Mouse (Mus musculus) kidney, postnatal 14 days (tissue): ENCODE results near the gene Cxcl10.

ENCODE experiments used
- DNase-seq: peaks from one replicate; pipeline ENCODE4 v3.0.0; 2022; ENCODE audit warnings: mixed read lengths

Gene Cxcl10

GRCm38 (mm10) chr5:92348794-92349413, at the start of gene Cxcl10:
Gene Cxcl10, minus strand, starts transcription at chr5:92348889.
- DNase-seq: peak; percentile 81

GRCm38 (mm10) chr5:92398153-92398552, 49.5 kb upstream of the Cxcl10 start:
- peak; percentile 87 for DNase-seq

- DNase-seq: no peak
These were observed 47.8 kb upstream of the Cxcl10 start for GRCm38 (mm10) chr5:92396476-92396875.

- no peak for DNase-seq
These were observed 47.1 kb upstream of the Cxcl10 start for GRCm38 (mm10) chr5:92395764-92396163.

GRCm38 (mm10) chr5:92393863-92394262, 45.2 kb upstream of the Cxcl10 start:
- DNase-seq: no peak

GRCm38 (mm10) chr5:92392542-92392941, 43.9 kb upstream of the Cxcl10 start:
- no peak for DNase-seq

GRCm38 (mm10) chr5:92390615-92391014, 41.9 kb upstream of the Cxcl10 start:
- no peak for DNase-seq

GRCm38 (mm10) chr5:92389977-92390376, 41.3 kb upstream of the Cxcl10 start:
- DNase-seq: no peak

- DNase-seq: peak; percentile 77
These were observed 38.7 kb upstream of the Cxcl10 start for GRCm38 (mm10) chr5:92387433-92387832.

- peak; percentile 69 for DNase-seq
These were observed 38.0 kb upstream of the Cxcl10 start for GRCm38 (mm10) chr5:92386643-92387042.

GRCm38 (mm10) chr5:92386102-92386501, 37.4 kb upstream of the Cxcl10 start:
- no peak for DNase-seq

- no peak for DNase-seq
These were observed 36.2 kb upstream of the Cxcl10 start for GRCm38 (mm10) chr5:92384855-92385254.

GRCm38 (mm10) chr5:92383747-92384146, 35.1 kb upstream of the Cxcl10 start:
- no peak for DNase-seq

- DNase-seq: no peak
These were observed 33.6 kb upstream of the Cxcl10 start for GRCm38 (mm10) chr5:92382349-92382679.

- DNase-seq: peak; percentile 88
These were observed 33.1 kb upstream of the Cxcl10 start for GRCm38 (mm10) chr5:92381550-92382348.

- no peak for DNase-seq
These were observed 28.2 kb upstream of the Cxcl10 start for GRCm38 (mm10) chr5:92376795-92377405.

GRCm38 (mm10) chr5:92375368-92375767, 26.7 kb upstream of the Cxcl10 start:
- peak; percentile 59 for DNase-seq

GRCm38 (mm10) chr5:92374721-92375142, 26.0 kb upstream of the Cxcl10 start:
- peak; percentile 80 for DNase-seq

GRCm38 (mm10) chr5:92372605-92373004, 23.9 kb upstream of the Cxcl10 start:
- DNase-seq: no peak

GRCm38 (mm10) chr5:92371361-92371976, 22.8 kb upstream of the Cxcl10 start:
- no peak for DNase-seq

GRCm38 (mm10) chr5:92370891-92371290, 22.2 kb upstream of the Cxcl10 start:
- no peak for DNase-seq

GRCm38 (mm10) chr5:92370392-92370791, 21.7 kb upstream of the Cxcl10 start:
- no peak for DNase-seq
